Mouse (Mus musculus) kidney, postnatal 25 days (tissue): ENCODE results near the gene Dnttip1.
"Not testable (repeated sequence)": the region's sequence is repeated elsewhere in the genome, so short reads cannot be mapped to it uniquely, and the experiment has no call there.

Experiments used
- DNase-seq, 2 experiments: peaks; one replicate each; pipeline ENCODE4 v3.0.0; 2021; ENCODE audit warnings: mixed read lengths in 2 of 2

The Dnttip1 gene

GRCm38 (mm10) chr2:164745843-164746479 lies at the start of gene Dnttip1, which contains the start of gene Wfdc3:
Gene Dnttip1, plus strand, starts transcription at chr2:164745983.
Gene Wfdc3, minus strand, starts transcription at chr2:164745931.
- peak; percentile 95 to 96 for DNase-seq

- no peak for DNase-seq
Observed at GRCm38 (mm10) chr2:164698201-164698600, 47.6 kb upstream of the Dnttip1 start, which contains the start of gene Spint4. Gene Spint4, plus strand, starts transcription at chr2:164698501.

GRCm38 (mm10) chr2:164700959-164701358 lies 44.8 kb upstream of the Dnttip1 start:
- no peak for DNase-seq

- DNase-seq: no peak
Observed at GRCm38 (mm10) chr2:164701761-164702160, 44.0 kb upstream of the Dnttip1 start.

GRCm38 (mm10) chr2:164704235-164704634 lies 41.5 kb upstream of the Dnttip1 start:
- no peak for DNase-seq

- DNase-seq: no peak
Observed at GRCm38 (mm10) chr2:164705328-164705727, 40.5 kb upstream of the Dnttip1 start.

- no peak for DNase-seq
Observed at GRCm38 (mm10) chr2:164705991-164706390, 39.8 kb upstream of the Dnttip1 start.

- no peak for DNase-seq
Observed at GRCm38 (mm10) chr2:164715005-164715404, 30.8 kb upstream of the Dnttip1 start, which contains the start of gene Spint5. Gene Spint5, plus strand, starts transcription at chr2:164715305.

GRCm38 (mm10) chr2:164716194-164716786 lies 29.5 kb upstream of the Dnttip1 start:
- DNase-seq: not testable (repeated sequence)

GRCm38 (mm10) chr2:164723276-164723675 lies 22.5 kb upstream of the Dnttip1 start:
- peak in 1 of 2 experiments; percentile 4 for DNase-seq

GRCm38 (mm10) chr2:164725895-164726619 lies 19.7 kb upstream of the Dnttip1 start:
- peak; percentile 76 to 88 for DNase-seq

- no peak for DNase-seq
Observed at GRCm38 (mm10) chr2:164731719-164732118, 14.1 kb upstream of the Dnttip1 start.

GRCm38 (mm10) chr2:164733259-164733658 lies 12.5 kb upstream of the Dnttip1 start:
- DNase-seq: no peak

GRCm38 (mm10) chr2:164734839-164735238 lies 10.9 kb upstream of the Dnttip1 start:
- DNase-seq: no peak

GRCm38 (mm10) chr2:164735446-164735845 lies 10.3 kb upstream of the Dnttip1 start:
- no peak for DNase-seq

GRCm38 (mm10) chr2:164737377-164738090 lies 8.2 kb upstream of the Dnttip1 start:
- no peak for DNase-seq

- no peak for DNase-seq
Observed at GRCm38 (mm10) chr2:164739876-164740275, 5.9 kb upstream of the Dnttip1 start.

GRCm38 (mm10) chr2:164744987-164745386 lies 796 bp upstream of the Dnttip1 start:
- no peak for DNase-seq

- DNase-seq: peak in 1 of 2 experiments; percentile 40
Observed at GRCm38 (mm10) chr2:164746693-164747092, 910 bp downstream of the Dnttip1 start.

GRCm38 (mm10) chr2:164748191-164748590 lies 2.4 kb downstream of the Dnttip1 start:
- DNase-seq: no peak

GRCm38 (mm10) chr2:164748991-164749390 lies 3.2 kb downstream of the Dnttip1 start:
- no peak for DNase-seq

GRCm38 (mm10) chr2:164752454-164752853 lies 6.7 kb downstream of the Dnttip1 start:
- DNase-seq: no peak

GRCm38 (mm10) chr2:164754105-164754504 lies 8.3 kb downstream of the Dnttip1 start:
- no peak for DNase-seq
